Mouse (Mus musculus) hindbrain, postnatal 0 days (tissue): ENCODE measurements around the gene Sec14l1. TPM values are rescaled to one million over a fixed set of nuclear protein-coding genes. Genes with fewer than 3 reads are reported as not detected.
A peak's percentile ranks its signal among the peaks of the same experiment; 100 is the strongest.

Experiments
- ATAC-seq: fragments of 200-750 bp; cut with Nextera tagmentation; 2 replicates; pipeline ENCODE4 v1.8.0; 2017; ENCODE audit warnings: mild to moderate bottlenecking, moderate TSS enrichment, moderate library complexity
- DNase-seq: peaks from one replicate; pipeline ENCODE4 v3.0.0-alpha.2; 2015; ENCODE audit warnings: low spot score
- H3K27ac ChIP-seq: fragments of 300-500 bp; sonication (generic); 2 replicates; pipeline ENCODE4 v1.5.1; 2014; ENCODE audit warnings: mild to moderate bottlenecking
- H3K27me3 ChIP-seq: fragments of 300-500 bp; sonication (generic); 2 replicates; pipeline ENCODE4 v1.6.1; 2014; ENCODE audit warnings: low read length, mixed read lengths; ENCODE audit not compliant: insufficient read depth
- H3K36me3 ChIP-seq: fragments of 300-500 bp; sonication (generic); 2 replicates; pipeline ENCODE4 v1.6.1; 2014; ENCODE audit warnings: low read length, mixed read lengths; ENCODE audit not compliant: insufficient read depth
- H3K4me1 ChIP-seq: fragments of 300-500 bp; sonication (generic); 2 replicates; pipeline ENCODE4 v1.6.1; 2014; ENCODE audit warnings: antibody characterized with exemption, low read length, mixed read lengths; ENCODE audit not compliant: insufficient read depth
- H3K4me2 ChIP-seq: fragments of 300-500 bp; sonication (generic); 2 replicates; pipeline ENCODE4 v1.6.1; 2014; ENCODE audit warnings: low read depth, mild to moderate bottlenecking, low read length, moderate library complexity, mixed read lengths
- H3K4me3 ChIP-seq: fragments of 300-500 bp; sonication (generic); 2 replicates; pipeline ENCODE4 v1.5.1; 2014; ENCODE audit warnings: low read length
- H3K9ac ChIP-seq: fragments of 300-500 bp; sonication (generic); replicated peaks from 2 replicates; pipeline ENCODE4 v1.6.1; 2014; ENCODE audit warnings: mild to moderate bottlenecking, low read length, moderate library complexity, mixed read lengths
- H3K9me3 ChIP-seq: fragments of 300-500 bp; sonication (generic); 2 replicates; pipeline ENCODE4 v1.6.1; 2016; ENCODE audit warnings: low read length, mixed read lengths
- CTCF ChIP-seq: IDR thresholded peaks from 2 replicates; pipeline ENCODE4 v1.5.1; 2016; ENCODE audit warnings: antibody characterized with exemption, control low read depth, low read depth
- WGBS: fragments of 180-500 bp; shearing (Covaris S2); extraction: QIAGEN DNeasy Blood & Tissue Kit; methylation state at CpG from one replicate; pipeline ENCODE4 v1.1.7; 2014; 5-methylcytosine and 5-hydroxymethylcytosine counted together
- polyA plus RNA-seq: library from polyadenylated mRNA; unstranded; fragments of >200 nt; fragmentation: Nextera tagmentation; extraction: Ambion mirVana; gene quantifications from 2 replicates; pipeline ENCODE4 v1.2.1, GENCODE M21; 2015
- total RNA-seq: library from RNA; depleted of rRNA; stranded (reverse); fragments of >200 nt; gene quantifications from 2 replicates; pipeline ENCODE4 v1.2.3, GENCODE M21; 2014

Gene Sec14l1
- total and polyA plus RNA-seq, 2 experiments from 2014 or later, result 47.0 to 74.1 TPM

GRCm38 (mm10) chr11:117109179-117109954 lies 5.6 kb upstream of the Sec14l1 start:
- Histone ChIP-seq H3K27ac (no peak overlapping the region), H3K27me3 (no peaks in the 10 kb centered on the region), H3K9me3 (no peaks in the 10 kb centered on the region), H3K4me3 (no peak overlapping the region), H3K4me1 (no peaks in the 10 kb centered on the region), H3K4me2 (no peak overlapping the region), H3K36me3 (no peaks in the 10 kb centered on the region), H3K9ac (no peak overlapping the region)
- TF ChIP-seq CTCF, result no peak
- 89% methylated on average over 12 of the region's 12 CpGs for WGBS
- DNase-seq (no peak), ATAC-seq (no peak)

- ATAC-seq (no peak), DNase-seq (no peak)
- Histone ChIP-seq H3K4me1 (peaks cover 4% of the 10 kb centered on the region; the same call in 1 of the 2 replicates), H3K4me3 (no peak overlapping the region), H3K9me3 (no peaks in the 10 kb centered on the region), H3K4me2 (no peak overlapping the region), H3K9ac (no peak overlapping the region), H3K27ac (no peak overlapping the region), H3K27me3 (no peaks in the 10 kb centered on the region), H3K36me3 (no peaks in the 10 kb centered on the region)
- no peak for TF ChIP-seq CTCF
- WGBS, result 81% methylated on average over 11 of the region's 11 CpGs
Measured at GRCm38 (mm10) chr11:117111967-117112648, 2.9 kb upstream of the Sec14l1 start.

GRCm38 (mm10) chr11:117112649-117113051 lies 2.3 kb upstream of the Sec14l1 start:
- Histone ChIP-seq H3K27me3 (no peaks in the 10 kb centered on the region), H3K4me2 (no peak overlapping the region), H3K27ac (no peak overlapping the region), H3K9me3 (no peaks in the 10 kb centered on the region), H3K4me1 (peaks cover 8% of the 10 kb centered on the region), H3K9ac (no peak overlapping the region), H3K4me3 (no peak overlapping the region), H3K36me3 (no peaks in the 10 kb centered on the region)
- no peak for ATAC-seq
- no peak for DNase-seq
- WGBS, result 48% methylated on average over 3 of the region's 3 CpGs
- no peak for TF ChIP-seq CTCF

- TF ChIP-seq CTCF, result peak; percentile 62
- DNase-seq, result no peak
Measured at GRCm38 (mm10) chr11:117113377-117113776, 1.6 kb upstream of the Sec14l1 start.

GRCm38 (mm10) chr11:117114231-117114591 lies 757 bp upstream of the Sec14l1 start:
- peak overlapping the region; percentile 97 for H3K27ac ChIP-seq
- peaks cover 5% of the 10 kb centered on the region; the same call in 1 of the 2 replicates for H3K36me3 ChIP-seq
- ATAC-seq (no peak), DNase-seq (peak; percentile 45)
- peak; percentile 27 for TF ChIP-seq CTCF
- peak overlapping the region; percentile 64 for H3K4me3 ChIP-seq
- H3K9me3 ChIP-seq, result no peaks in the 10 kb centered on the region
- H3K9ac ChIP-seq, result peak overlapping the region; percentile 73
- no peaks in the 10 kb centered on the region for H3K27me3 ChIP-seq
- H3K4me1 ChIP-seq, result peaks cover 22% of the 10 kb centered on the region
- WGBS, result 53% methylated on average over 13 of the region's 13 CpGs
- H3K4me2 ChIP-seq, result peak overlapping the region; percentile 69

More at GRCm38 (mm10) chr11:117113377-117113776, 1.6 kb upstream of the Sec14l1 start:
- H3K4me1 ChIP-seq, result peaks cover 15% of the 10 kb centered on the region
- H3K27ac ChIP-seq, result 0 out of 2 replicates have a peak overlapping the region, but pooled peaks have one; percentile 97
- H3K9me3 ChIP-seq, result no peaks in the 10 kb centered on the region
- no peak overlapping the region for H3K9ac ChIP-seq
- H3K4me2 ChIP-seq, result no peak overlapping the region
- ATAC-seq, result no peak
- H3K4me3 ChIP-seq, result no peak overlapping the region
- WGBS, result 92% methylated on average over 5 of the region's 5 CpGs
- H3K27me3 ChIP-seq, result no peaks in the 10 kb centered on the region
- peaks cover 5% of the 10 kb centered on the region; the same call in 1 of the 2 replicates for H3K36me3 ChIP-seq

- peak overlapping the region; percentile 97 for H3K27ac ChIP-seq
- DNase-seq (peak; percentile 76), ATAC-seq (no peak)
- H3K4me2 ChIP-seq, result peak overlapping the region; percentile 69
- WGBS, result under 1% methylated on average over 52 of the region's 54 CpGs
- H3K4me1 ChIP-seq, result peaks cover 32% of the 10 kb centered on the region
- peaks cover 5% of the 10 kb centered on the region; the same call in 1 of the 2 replicates for H3K36me3 ChIP-seq
- TF ChIP-seq CTCF, result no peak
- H3K9me3 ChIP-seq, result no peaks in the 10 kb centered on the region
- H3K4me3 ChIP-seq, result peak overlapping the region; percentile 64
- peak overlapping the region; percentile 73 for H3K9ac ChIP-seq
- no peaks in the 10 kb centered on the region for H3K27me3 ChIP-seq
Measured at GRCm38 (mm10) chr11:117115346-117116219, 615 bp downstream of the Sec14l1 start.
